Mouse (Mus musculus): ENCODE results near the gene Mgmt.

DNA sequence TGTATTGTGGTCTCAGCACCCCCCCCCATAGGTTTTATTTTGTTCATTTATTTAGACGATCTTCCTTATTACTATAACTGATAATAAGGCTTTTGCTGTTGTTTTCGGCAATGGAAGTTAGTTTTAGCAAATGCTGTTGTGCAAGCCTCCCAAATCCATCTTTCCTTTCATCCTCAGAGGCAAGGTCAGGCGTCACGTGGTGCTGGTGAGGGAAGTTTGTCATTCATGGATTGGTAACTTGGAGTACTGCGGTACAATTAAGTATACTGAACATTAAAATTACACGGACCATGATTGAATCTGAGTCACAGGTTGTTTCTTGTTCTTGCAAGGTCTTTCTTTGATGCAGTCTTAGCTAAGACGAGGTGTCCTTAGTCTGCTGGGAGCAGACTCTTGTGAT, 77.9 kb downstream of the Mgmt start:
- TF ChIP-seq CTCF (IDR thresholded peaks at IDR 0.05; ENCODE audit: extremely low read depth, insufficient read depth, insufficient read length, insufficient replicate concordance) (no peak), POLR2A (IDR thresholded peaks at IDR 0.05; ENCODE audit: low read depth, low read length) (no peak)
